Mouse (Mus musculus) embryo, embryonic 10.5 days (tissue): ENCODE measurements around the gene Cnp.
"Not testable (repeated sequence)": the region's sequence is repeated elsewhere in the genome, so short reads cannot be mapped to it uniquely, and the experiment has no call there.

Source experiments
- DNase-seq: peaks from one replicate; pipeline ENCODE4 v3.0.0-alpha.2; 2015; ENCODE audit warnings: low spot score

Gene Cnp

DNA sequence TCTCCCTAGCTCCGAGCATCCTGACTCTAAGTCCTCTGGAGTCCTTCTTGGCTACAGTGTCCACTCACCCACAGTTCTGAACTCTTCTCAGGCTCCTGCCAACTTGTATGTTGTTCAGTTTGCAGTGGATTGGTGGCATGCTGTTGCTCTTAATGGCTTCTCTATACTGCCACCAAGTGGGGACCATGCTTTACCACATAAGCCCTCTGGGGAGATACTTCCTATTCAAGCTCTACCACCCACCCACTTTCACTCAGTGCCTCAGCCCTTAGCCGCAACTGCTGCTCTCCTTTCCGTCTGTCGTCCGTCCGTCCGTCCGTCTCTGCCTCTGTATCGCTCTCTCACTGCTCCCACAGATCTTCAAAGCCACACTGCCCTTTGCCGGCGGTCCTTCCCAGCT lies 19.1 kb upstream of the Cnp start:
- DNase-seq, result peak; percentile 81

DNA sequence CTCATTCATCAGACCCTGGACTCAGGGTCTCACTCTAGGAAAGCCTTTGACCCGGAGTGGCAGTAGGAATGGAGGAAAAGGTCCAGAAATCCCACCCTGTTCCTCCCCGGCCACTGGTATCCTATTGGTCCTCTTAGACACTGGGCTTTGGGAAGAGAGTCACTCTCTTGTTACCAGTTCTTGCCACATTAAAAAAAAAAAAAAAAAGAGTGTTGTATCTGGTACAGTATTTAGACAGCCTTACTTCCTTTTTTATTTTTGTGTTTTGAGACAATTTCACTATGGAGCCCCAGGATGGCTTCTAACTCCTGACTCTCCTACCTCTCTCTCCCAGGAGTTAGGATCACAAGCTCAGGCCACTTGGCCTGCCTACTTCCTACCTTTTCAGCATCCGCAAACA lies 17.1 kb upstream of the Cnp start:
- no peak for DNase-seq

- DNase-seq, result peak; percentile 14
Measured at GRCm38 (mm10) chr11:100559476-100559875, 15.2 kb upstream of the Cnp start.

DNA sequence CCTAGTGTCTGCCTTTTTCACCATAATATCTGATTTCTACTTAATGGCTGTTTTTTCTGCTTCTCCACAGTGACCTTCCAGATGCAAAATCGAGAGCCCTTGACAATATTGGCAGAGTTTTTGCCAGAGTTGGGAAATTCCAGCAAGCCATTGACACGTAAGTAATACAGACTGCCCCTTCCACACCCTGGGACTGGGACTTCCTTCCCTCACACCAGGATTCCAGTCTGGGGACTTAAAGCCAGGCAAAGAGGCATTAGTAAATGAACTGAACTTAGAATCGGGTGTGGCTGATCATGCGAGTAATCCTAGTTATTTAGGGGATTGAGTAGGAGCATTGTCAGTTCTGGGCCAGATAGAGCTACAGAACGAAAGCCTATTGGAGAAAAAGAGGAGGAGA lies 13.0 kb upstream of the Cnp start:
- no peak for DNase-seq

- no peak for DNase-seq
Measured at GRCm38 (mm10) chr11:100564297-100564696, 10.4 kb upstream of the Cnp start.

DNA sequence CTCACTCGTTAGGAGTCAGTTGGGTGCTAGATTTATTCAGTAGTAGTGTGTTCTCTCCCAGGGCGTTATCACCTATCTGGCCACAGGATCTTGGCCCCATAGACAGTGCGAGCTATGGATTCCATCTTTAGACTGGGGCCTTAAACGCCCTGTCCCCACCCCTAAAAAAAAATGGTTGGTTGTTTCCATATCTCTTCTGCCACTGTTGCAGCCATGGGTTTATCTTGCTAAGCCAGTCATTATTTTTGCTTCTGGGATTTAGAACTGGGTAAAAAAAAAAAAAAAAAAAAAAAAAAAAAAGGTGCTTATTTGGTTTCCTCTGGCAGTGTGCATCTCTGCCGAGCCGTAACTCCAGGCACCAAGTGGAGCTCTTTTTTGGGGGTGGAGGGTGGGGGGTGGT lies 10.0 kb upstream of the Cnp start:
- DNase-seq, result no peak

DNA sequence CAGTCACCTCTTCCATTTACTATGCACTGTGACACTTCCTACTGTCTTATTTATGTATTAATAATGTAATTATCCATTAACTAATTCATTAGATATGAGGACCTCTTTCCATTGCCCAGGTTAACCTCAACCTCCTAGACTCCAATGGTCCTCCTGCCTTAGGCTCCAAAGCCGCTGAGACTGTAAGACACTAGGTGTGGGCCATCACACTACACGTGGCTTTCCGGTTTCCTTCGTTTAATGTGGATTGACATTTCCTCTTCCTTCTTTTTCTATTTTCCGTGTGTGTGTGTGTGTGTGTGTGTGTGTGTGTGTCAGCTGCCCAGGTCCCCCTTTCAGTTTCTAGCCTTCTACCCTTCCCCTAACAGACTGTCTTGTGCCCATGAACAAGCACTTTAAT lies 7.5 kb upstream of the Cnp start:
- no peak for DNase-seq

GRCm38 (mm10) chr11:100567815-100568245 lies 6.9 kb upstream of the Cnp start:
- DNase-seq, result no peak

- DNase-seq, result no peak
Measured at GRCm38 (mm10) chr11:100568692-100569091, 6.0 kb upstream of the Cnp start.

DNA sequence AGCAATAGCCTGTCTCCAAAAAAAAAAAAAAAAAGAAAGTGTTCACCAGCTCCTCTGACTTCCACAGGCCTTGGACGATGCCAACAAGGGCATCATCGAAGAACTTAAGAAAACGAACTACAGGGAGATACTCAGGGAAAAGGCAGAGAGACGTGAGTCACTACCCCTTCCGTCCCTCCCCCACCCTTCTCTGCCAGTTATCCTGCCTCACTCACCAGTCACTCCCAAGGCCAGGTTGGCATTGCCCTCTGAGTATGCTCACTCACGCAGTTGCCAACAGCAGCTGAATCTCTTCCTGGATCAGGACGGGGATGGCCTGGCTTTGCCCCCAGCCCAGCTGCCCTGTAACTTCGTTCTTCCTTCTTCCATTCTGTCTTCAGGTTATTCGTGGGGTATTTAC lies 4.9 kb upstream of the Cnp start:
- DNase-seq, result no peak

DNA sequence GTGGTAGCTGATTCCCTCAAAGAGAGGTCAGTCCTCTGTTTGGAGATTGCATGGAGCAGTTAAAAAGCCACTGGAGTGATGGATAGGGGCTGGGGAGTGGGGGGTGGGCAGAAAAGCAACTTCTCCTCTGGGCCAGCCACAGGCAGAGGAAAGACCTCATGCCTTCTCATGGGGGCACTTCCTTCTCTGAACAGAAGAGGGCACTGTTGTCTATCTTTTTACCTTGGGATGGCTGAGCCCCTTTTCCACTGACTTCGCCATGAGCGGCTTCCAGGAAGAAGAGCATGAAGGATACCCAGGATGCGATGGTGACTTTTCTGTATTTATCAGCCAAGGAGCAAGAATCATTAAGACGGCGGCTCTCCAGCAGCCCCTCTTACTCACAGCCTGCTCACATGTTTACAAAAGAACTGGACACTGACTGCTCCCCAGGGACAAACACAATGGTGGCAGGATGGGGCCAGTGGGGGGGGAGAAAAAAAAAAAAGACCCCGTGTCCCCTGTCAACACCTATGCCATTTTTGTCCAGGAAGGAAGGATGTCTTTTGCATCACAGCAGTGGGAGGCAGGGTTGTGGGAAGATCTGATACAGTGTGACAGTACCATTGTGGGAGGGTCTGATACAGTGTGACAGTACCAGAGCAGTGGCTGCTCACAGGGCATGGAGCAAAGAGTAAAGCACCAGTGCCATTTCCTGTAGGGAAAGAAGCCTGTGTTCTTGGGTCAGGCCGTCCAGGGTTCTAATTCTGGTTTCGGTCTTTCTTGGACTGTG lies 4.1 kb upstream of the Cnp start:
- DNase-seq, result peak; percentile 94

GRCm38 (mm10) chr11:100571202-100571567 lies 3.5 kb upstream of the Cnp start:
- DNase-seq, result peak; percentile 24

- DNase-seq, result no peak
Measured at GRCm38 (mm10) chr11:100574188-100574587, 516 bp upstream of the Cnp start.

GRCm38 (mm10) chr11:100575484-100575855 lies 766 bp downstream of the Cnp start:
- DNase-seq, result no peak

GRCm38 (mm10) chr11:100576256-100576655 lies 1.6 kb downstream of the Cnp start:
- no peak for DNase-seq

DNA sequence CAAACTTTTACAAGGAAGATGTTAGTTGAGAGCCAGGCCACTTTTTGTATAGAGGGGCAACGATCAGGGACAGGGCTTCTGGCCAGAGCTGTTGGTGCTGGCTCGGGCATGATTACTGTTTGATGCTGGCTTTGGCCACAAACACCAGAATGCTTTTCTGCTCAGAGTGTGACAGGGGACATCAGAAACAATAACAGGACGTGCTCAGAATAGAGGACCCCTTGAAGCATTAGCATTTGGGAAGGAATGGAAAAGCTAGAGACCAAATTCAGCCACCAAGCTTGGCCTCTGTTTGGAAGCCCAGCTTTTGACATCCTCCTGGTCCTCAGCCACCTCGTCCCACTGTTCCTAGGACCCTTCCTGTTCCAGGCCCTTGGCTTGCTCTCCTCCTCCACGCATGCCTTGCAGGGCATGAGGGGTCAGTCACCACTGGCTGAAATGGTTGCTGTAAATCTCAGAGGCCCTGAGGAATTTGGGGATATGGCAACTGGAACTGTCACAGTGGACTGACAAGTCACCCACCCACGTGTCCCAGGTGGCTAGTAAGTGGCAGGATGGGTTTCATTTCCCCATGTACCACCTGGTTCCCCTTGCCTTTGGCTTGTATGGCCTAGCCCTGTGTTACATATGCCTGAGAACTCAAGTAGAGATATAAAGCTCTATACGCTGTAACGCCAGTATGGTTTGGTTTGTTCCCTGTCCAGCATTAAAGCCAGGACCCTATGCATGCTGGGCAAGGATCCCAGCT lies 3.3 kb downstream of the Cnp start:
- no peak for DNase-seq

DNA sequence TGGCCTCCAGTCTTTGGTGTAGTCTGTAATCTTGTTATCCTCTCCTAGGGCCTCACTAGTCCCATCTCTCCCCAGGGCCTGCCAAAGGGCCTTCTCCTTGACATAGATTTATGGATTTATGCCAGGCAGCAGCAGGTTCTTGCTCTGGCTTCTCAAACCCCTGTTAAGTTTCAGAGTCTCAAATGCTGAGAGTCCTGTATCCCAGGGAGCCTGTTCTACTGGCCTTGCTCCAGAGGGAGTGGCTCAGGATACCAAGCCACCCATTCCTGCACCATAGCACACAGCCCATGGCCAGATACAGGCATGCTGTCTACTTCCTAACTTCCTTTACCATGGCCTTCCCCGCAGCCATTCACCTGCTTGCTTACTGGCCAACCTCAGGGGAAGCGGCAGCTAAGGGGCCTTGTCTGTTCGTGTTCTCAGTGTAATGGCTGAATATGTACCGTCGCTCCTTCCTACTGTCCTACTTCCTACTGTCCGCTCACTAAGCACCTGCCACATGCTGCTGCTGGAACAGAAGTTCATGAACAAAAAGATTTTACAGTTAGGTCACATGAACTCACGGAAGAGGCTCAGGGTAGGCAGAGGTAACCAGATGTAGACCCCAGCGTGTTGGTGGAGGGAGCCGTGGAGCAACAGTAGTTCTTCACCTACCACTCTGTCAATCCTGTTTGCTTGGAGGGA lies 4.6 kb downstream of the Cnp start:
- DNase-seq, result no peak

- no peak for DNase-seq
Measured at GRCm38 (mm10) chr11:100580275-100580674, 5.6 kb downstream of the Cnp start.

DNA sequence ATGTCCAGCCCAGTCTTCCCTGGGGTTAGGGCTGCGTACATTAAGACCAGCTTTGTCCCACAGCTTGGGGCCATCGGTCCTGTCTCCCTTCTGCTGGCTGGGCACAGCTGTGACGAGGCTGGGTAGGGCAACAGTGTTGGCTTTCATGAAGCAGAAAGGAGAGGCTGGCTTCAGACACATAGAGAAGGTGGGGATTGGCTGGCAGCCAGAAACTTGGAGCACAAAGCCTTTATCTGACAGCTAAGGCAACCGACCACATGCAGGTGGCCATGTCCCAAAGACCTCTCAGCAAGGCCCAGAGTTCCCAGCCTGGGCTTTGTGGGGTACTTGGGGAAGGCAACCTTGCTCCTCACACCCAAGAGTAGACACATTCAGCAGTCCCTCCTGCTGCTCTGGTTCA lies 7.1 kb downstream of the Cnp start:
- DNase-seq, result no peak

DNA sequence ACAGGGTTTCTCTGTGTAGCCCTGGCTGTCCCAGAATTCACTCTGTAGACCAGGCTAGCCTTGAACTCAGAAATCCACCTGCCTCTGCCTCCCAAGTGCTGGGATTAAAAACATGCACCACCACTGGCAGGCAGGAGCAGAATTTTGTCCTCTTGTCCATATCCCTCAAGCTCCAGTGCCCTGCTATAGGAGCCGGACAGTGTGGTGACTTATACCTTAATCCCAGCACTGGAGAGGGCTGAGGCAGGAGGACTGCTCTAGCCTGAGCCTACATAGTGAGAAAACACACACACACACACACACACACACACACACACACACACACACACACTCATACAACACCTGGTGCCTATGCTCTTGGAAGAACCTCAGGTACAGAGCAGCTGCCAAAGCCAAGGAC lies 7.7 kb downstream of the Cnp start:
- not testable (repeated sequence) for DNase-seq

GRCm38 (mm10) chr11:100582836-100583235 lies 8.1 kb downstream of the Cnp start:
- DNase-seq, result no peak

DNA sequence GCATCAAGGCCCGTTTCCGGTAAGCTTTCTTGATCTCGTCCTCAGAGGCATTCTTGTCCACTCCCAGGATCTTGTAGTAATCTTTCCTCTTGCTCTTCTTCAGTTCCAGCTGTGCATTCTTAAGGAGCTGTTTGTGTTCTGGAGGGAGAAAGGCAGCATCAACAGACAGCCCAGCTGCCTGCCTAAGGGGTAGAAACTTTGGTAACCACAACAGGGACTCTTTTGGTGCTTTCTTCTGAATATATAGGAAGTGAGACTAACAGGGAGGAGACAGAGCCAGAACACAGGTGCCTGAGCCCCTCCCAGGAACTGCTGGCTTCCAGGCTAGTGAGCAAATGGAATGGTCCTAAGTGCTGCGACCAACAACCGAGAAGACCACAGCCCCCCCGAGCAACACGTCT lies 9.9 kb downstream of the Cnp start:
- DNase-seq, result no peak

GRCm38 (mm10) chr11:100585148-100585547 lies 10.4 kb downstream of the Cnp start:
- no peak for DNase-seq
